Mouse (Mus musculus) liver, embryonic 13.5 days (tissue): Measurements from ENCODE around the gene Csf1. TPM values are rescaled to one million over a fixed set of nuclear protein-coding genes. Genes with fewer than 3 reads are reported as not detected.
"Not testable (repeated sequence)": the region's sequence is repeated elsewhere in the genome, so short reads cannot be mapped to it uniquely, and the experiment has no call there.

Experiments
- ATAC-seq: fragments of 200-750 bp; cut with Nextera tagmentation; 2 replicates; pipeline ENCODE4 v1.8.0; 2017; ENCODE audit warnings: low read depth, mild to moderate bottlenecking, moderate number of reproducible peaks, moderate library complexity
- DNase-seq: peaks from one replicate; pipeline ENCODE4 v3.0.0; 2022
- H3K27ac ChIP-seq: fragments of 300-500 bp; sonication (generic); 2 replicates; pipeline ENCODE4 v1.5.1; 2015; ENCODE audit warnings: moderate library complexity, mild to moderate bottlenecking, inconsistent platforms
- H3K27me3 ChIP-seq: fragments of 300-500 bp; sonication (generic); 2 replicates; pipeline ENCODE4 v1.6.1; 2015; ENCODE audit warnings: mild to moderate bottlenecking, inconsistent platforms
- H3K36me3 ChIP-seq: fragments of 300-500 bp; sonication (generic); 2 replicates; pipeline ENCODE4 v1.6.1; 2015; ENCODE audit warnings: mild to moderate bottlenecking, inconsistent platforms
- H3K4me1 ChIP-seq: fragments of 300-500 bp; sonication (generic); replicated peaks from 2 replicates; pipeline ENCODE4 v1.6.1; 2015; ENCODE audit warnings: inconsistent platforms
- H3K4me2 ChIP-seq: fragments of 300-500 bp; sonication (generic); 2 replicates; pipeline ENCODE4 v1.6.1; 2015; ENCODE audit warnings: inconsistent platforms, mild to moderate bottlenecking, moderate library complexity
- H3K4me3 ChIP-seq: fragments of 300-500 bp; sonication (generic); replicated peaks from 2 replicates; pipeline ENCODE4 v1.5.1; 2015; ENCODE audit warnings: mild to moderate bottlenecking, inconsistent platforms
- H3K9ac ChIP-seq: fragments of 300-500 bp; sonication (generic); 2 replicates; pipeline ENCODE4 v1.6.1; 2015; ENCODE audit warnings: mild to moderate bottlenecking, inconsistent platforms
- H3K9me3 ChIP-seq: fragments of 300-500 bp; sonication (generic); replicated peaks from 2 replicates; pipeline ENCODE4 v1.6.1; 2016; ENCODE audit warnings: inconsistent platforms
- WGBS: fragments of 180-500 bp; shearing (Covaris S2); methylation state at CpG from one replicate; pipeline ENCODE4 v1.1.7; 2015; ENCODE audit not compliant: insufficient replicate concordance; 5-methylcytosine and 5-hydroxymethylcytosine counted together
- polyA plus RNA-seq: library from polyadenylated mRNA; unstranded; fragments of >200 nt; fragmentation: Nextera tagmentation; extraction: Ambion mirVana; gene quantifications from 2 replicates; pipeline ENCODE4 v1.2.1, GENCODE M21; 2015

The Csf1 gene
- polyA plus RNA-seq, 1 experiment from 2014 or later, result 4.6 TPM

- Histone ChIP-seq H3K4me2 (no peak overlapping the region), H3K4me3 (no peak overlapping the region), H3K27me3 (no peaks in the 10 kb centered on the region), H3K9me3 (no peaks in the 10 kb centered on the region), H3K4me1 (peaks cover 40% of the 10 kb centered on the region), H3K27ac (no peak overlapping the region), H3K9ac (no peak overlapping the region), H3K36me3 (peaks cover 19% of the 10 kb centered on the region)
- DNase-seq (no peak), ATAC-seq (no peak)
- 58% methylated on average over 3 of the region's 3 CpGs for WGBS
Observed at GRCm38 (mm10) chr3:107746026-107746425, 14.2 kb downstream of the Csf1 start.

GRCm38 (mm10) chr3:107743650-107744049 lies 16.6 kb downstream of the Csf1 start:
- H3K27me3 ChIP-seq, result no peaks in the 10 kb centered on the region
- peak; percentile 45 for ATAC-seq
- WGBS, result 63% methylated on average over 1 of the region's 1 CpGs
- no peak overlapping the region for H3K9ac ChIP-seq
- no peaks in the 10 kb centered on the region for H3K9me3 ChIP-seq
- H3K36me3 ChIP-seq, result peaks cover 7% of the 10 kb centered on the region
- DNase-seq, result no peak
- no peak overlapping the region for H3K27ac ChIP-seq
- no peak overlapping the region for H3K4me2 ChIP-seq
- no peak overlapping the region for H3K4me3 ChIP-seq
- H3K4me1 ChIP-seq, result peaks cover 55% of the 10 kb centered on the region

- DNase-seq, result no peak
Observed at GRCm38 (mm10) chr3:107743107-107743506, 17.2 kb downstream of the Csf1 start.

GRCm38 (mm10) chr3:107742071-107742710 lies 18.1 kb downstream of the Csf1 start:
- Histone ChIP-seq H3K9me3 (no peaks in the 10 kb centered on the region), H3K4me1 (peaks cover 55% of the 10 kb centered on the region), H3K9ac (no peak overlapping the region), H3K4me2 (no peak overlapping the region), H3K27ac (peak overlapping the region; percentile 22; the same call in 1 of the 2 replicates), H3K36me3 (peaks cover 7% of the 10 kb centered on the region), H3K27me3 (no peaks in the 10 kb centered on the region), H3K4me3 (no peak overlapping the region)
- ATAC-seq (no peak), DNase-seq (no peak)
- WGBS, result 62% methylated on average over 10 of the region's 10 CpGs

More at GRCm38 (mm10) chr3:107743107-107743506, 17.2 kb downstream of the Csf1 start:
- no peak overlapping the region for H3K4me2 ChIP-seq
- no peak overlapping the region for H3K27ac ChIP-seq
- no peak for ATAC-seq
- H3K36me3 ChIP-seq, result peaks cover 7% of the 10 kb centered on the region
- no peaks in the 10 kb centered on the region for H3K27me3 ChIP-seq
- WGBS, result 14% methylated on average over 3 of the region's 3 CpGs
- no peak overlapping the region for H3K9ac ChIP-seq
- H3K4me3 ChIP-seq, result no peak overlapping the region
- H3K4me1 ChIP-seq, result peaks cover 55% of the 10 kb centered on the region
- H3K9me3 ChIP-seq, result no peaks in the 10 kb centered on the region

GRCm38 (mm10) chr3:107741387-107741786 lies 18.9 kb downstream of the Csf1 start:
- no peak for DNase-seq

GRCm38 (mm10) chr3:107740578-107741207 lies 19.6 kb downstream of the Csf1 start:
- DNase-seq (no peak), ATAC-seq (peak; percentile 47)
- no peaks in the 10 kb centered on the region for H3K27me3 ChIP-seq
- no peak overlapping the region for H3K4me3 ChIP-seq
- no peak overlapping the region for H3K4me2 ChIP-seq
- H3K27ac ChIP-seq, result peak overlapping the region; percentile 22; the same call in 1 of the 2 replicates
- H3K9me3 ChIP-seq, result no peaks in the 10 kb centered on the region
- H3K36me3 ChIP-seq, result peaks cover 3% of the 10 kb centered on the region; the same call in 1 of the 2 replicates
- peaks cover 55% of the 10 kb centered on the region for H3K4me1 ChIP-seq
- WGBS, result 16% methylated on average over 6 of the region's 6 CpGs
- no peak overlapping the region for H3K9ac ChIP-seq

More at GRCm38 (mm10) chr3:107741387-107741786, 18.9 kb downstream of the Csf1 start:
- no peaks in the 10 kb centered on the region for H3K9me3 ChIP-seq
- no peak overlapping the region for H3K4me2 ChIP-seq
- no peak overlapping the region for H3K9ac ChIP-seq
- H3K4me3 ChIP-seq, result no peak overlapping the region
- ATAC-seq, result no peak
- H3K27ac ChIP-seq, result peak overlapping the region; percentile 22; the same call in 1 of the 2 replicates
- H3K27me3 ChIP-seq, result no peaks in the 10 kb centered on the region
- H3K36me3 ChIP-seq, result peaks cover 5% of the 10 kb centered on the region
- peaks cover 55% of the 10 kb centered on the region for H3K4me1 ChIP-seq

- peaks cover 55% of the 10 kb centered on the region for H3K4me1 ChIP-seq
- H3K9ac ChIP-seq, result no peak overlapping the region
- ATAC-seq (peak; percentile 42; the same call in 1 of the 2 replicates), DNase-seq (no peak)
- no peaks in the 10 kb centered on the region for H3K9me3 ChIP-seq
- H3K4me2 ChIP-seq, result no peak overlapping the region
- WGBS, result 56% methylated on average over 2 of the region's 2 CpGs
- peak overlapping the region; percentile 30; the same call in 1 of the 2 replicates for H3K27ac ChIP-seq
- H3K36me3 ChIP-seq, result peaks cover 3% of the 10 kb centered on the region; the same call in 1 of the 2 replicates
- H3K4me3 ChIP-seq, result no peak overlapping the region
- H3K27me3 ChIP-seq, result no peaks in the 10 kb centered on the region
Observed at GRCm38 (mm10) chr3:107739966-107740365, 20.3 kb downstream of the Csf1 start.

GRCm38 (mm10) chr3:107739456-107739855 lies 20.8 kb downstream of the Csf1 start:
- DNase-seq (no peak), ATAC-seq (no peak)
- Histone ChIP-seq H3K27me3 (no peaks in the 10 kb centered on the region), H3K36me3 (peaks cover 3% of the 10 kb centered on the region; the same call in 1 of the 2 replicates), H3K4me2 (no peak overlapping the region), H3K4me3 (no peak overlapping the region), H3K9ac (no peak overlapping the region), H3K27ac (no peak overlapping the region), H3K9me3 (no peaks in the 10 kb centered on the region), H3K4me1 (peaks cover 52% of the 10 kb centered on the region)
- WGBS, result 61% methylated on average over 3 of the region's 3 CpGs

- Histone ChIP-seq H3K27me3 (no peaks in the 10 kb centered on the region), H3K36me3 (peaks cover 3% of the 10 kb centered on the region; the same call in 1 of the 2 replicates), H3K4me1 (peaks cover 44% of the 10 kb centered on the region), H3K9me3 (no peaks in the 10 kb centered on the region), H3K9ac (no peak overlapping the region), H3K27ac (no peak overlapping the region), H3K4me2 (no peak overlapping the region), H3K4me3 (no peak overlapping the region)
- DNase-seq (no peak), ATAC-seq (no peak)
- WGBS, result 62% methylated on average over 1 of the region's 1 CpGs
Observed at GRCm38 (mm10) chr3:107738620-107739019, 21.6 kb downstream of the Csf1 start.

GRCm38 (mm10) chr3:107737609-107738190 lies 22.6 kb downstream of the Csf1 start:
- H3K4me2 ChIP-seq, result no peak overlapping the region
- H3K27ac ChIP-seq, result no peak overlapping the region
- DNase-seq (no peak), ATAC-seq (no peak)
- H3K36me3 ChIP-seq, result peaks cover 2% of the 10 kb centered on the region; the same call in 1 of the 2 replicates
- WGBS, result 42% methylated on average over 1 of the region's 1 CpGs
- H3K27me3 ChIP-seq, result no peaks in the 10 kb centered on the region
- H3K9ac ChIP-seq, result no peak overlapping the region
- no peaks in the 10 kb centered on the region for H3K9me3 ChIP-seq
- H3K4me3 ChIP-seq, result no peak overlapping the region
- H3K4me1 ChIP-seq, result peaks cover 34% of the 10 kb centered on the region

- not testable (repeated sequence) for H3K4me3 ChIP-seq, H3K9ac ChIP-seq, H3K36me3 ChIP-seq, ATAC-seq, DNase-seq, H3K27ac ChIP-seq, H3K4me2 ChIP-seq, H3K9me3 ChIP-seq, H3K27me3 ChIP-seq
- H3K4me1 ChIP-seq, result peaks cover 14% of the 10 kb centered on the region
- 84% methylated on average over 13 of the region's 13 CpGs for WGBS
Observed at GRCm38 (mm10) chr3:107735620-107736019, 24.6 kb downstream of the Csf1 start.
